Mouse (Mus musculus): ENCODE results near the gene Larp1b. TPM values are rescaled to one million over a fixed set of nuclear protein-coding genes. Genes with fewer than 3 reads are reported as not detected.

Gene Larp1b
- polyA plus RNA-seq, 1 experiment from 2014 or later, result 9.8 TPM

DNA sequence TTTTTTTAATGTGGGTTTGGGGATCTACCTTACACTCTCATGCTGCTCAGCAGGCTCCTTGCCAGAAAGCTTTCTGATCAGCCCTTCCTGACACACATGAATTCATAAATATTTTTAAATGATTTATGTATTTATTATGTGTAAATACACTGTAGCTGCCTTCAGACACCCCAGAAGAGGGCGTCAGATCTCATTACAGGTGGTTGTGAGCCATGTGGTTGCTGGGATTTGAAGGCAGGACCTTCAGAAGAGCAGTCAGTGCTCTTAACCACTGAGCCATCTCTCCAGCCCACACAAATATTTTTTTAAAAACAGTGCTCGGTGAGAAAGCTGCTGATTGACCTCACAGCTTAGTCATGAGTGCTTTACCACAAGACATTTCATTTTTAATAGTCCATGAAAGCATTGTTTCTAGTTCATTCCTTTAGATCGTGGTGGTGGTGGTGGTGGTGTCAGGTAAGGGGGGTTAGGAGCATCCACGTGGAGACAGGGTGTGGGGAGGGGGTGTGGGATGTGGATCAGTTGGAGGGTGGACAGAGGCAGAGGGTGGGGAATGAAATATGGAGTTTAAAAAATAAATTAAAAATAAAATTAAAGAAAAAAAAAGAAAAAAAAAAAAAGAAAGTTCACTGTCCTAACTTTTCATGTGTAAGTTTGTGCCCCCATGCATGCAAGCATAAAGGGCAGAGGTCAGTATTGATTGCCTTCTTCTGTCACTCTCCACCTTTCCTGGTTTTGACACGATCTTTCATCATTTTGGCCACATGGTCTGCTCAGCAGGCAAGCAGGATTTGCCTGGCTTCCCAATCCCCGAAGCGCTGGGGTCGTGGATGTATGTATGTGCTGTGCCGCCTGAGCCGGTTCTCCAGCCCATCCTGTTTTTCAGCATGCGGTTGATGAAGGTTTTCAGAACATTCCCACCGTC, 81.9 kb downstream of the Larp1b start:
- Histone ChIP-seq H3K9ac (ENCODE audit: low read depth, low read length) (no peak overlapping the region), H3K36me3 (ENCODE audit: control insufficient read depth, insufficient read depth, low read length) (no peaks in the 10 kb centered on the region), H3K9me3 (replicated peaks; ENCODE audit: control insufficient read depth, low read length) (no peaks in the 10 kb centered on the region), H3K27me3 (ENCODE audit: control insufficient read depth, insufficient read depth, low read length) (no peaks in the 10 kb centered on the region), H3K4me3 (ENCODE audit: low read depth, low read length) (no peak overlapping the region), H3K27ac (ENCODE audit: low read depth, low read length) (no peak overlapping the region), H3K4me2 (no peak overlapping the region), H3K4me1 (ENCODE audit: control insufficient read depth, insufficient read depth, low read length) (no peaks in the 10 kb centered on the region)
- WGBS (ENCODE audit: insufficient replicate concordance), result 79% methylated on average over 12 of the region's 12 CpGs
- ATAC-seq (replicated peaks; ENCODE audit: insufficient number of reproducible peaks, low FRiP score, low TSS enrichment), result no peak

DNA sequence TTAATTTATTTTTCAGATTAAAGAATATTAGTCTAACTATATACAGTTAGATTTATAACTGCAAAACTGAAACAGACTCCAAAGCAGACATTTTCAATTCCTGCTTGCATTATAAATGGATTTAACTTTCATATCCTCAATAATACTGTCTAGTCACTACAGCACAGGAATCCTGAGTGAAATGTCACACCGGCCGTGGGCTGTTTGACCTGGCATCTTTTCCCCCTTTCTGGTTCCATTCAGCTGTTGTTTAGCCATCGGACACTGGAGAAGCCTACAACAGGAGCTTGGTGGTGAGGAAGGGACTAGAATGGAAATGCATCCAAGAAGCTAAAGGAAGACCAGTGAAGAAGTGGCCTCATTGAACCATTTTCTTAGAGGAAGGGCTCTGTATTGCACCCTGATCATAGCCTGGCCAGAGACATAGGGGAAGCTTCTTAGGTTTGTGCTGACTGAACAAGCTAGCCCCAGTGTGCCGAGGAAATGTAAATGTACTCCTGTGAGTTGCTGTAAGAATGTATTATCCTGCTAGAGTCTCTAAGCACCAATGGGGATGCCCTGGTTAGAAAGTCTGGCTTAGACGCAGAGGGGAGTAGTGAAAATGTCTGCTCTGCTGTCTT, 88.8 kb downstream of the Larp1b start:
- Histone ChIP-seq H3K4me3 (ENCODE audit: low read depth, low read length) (no peak overlapping the region), H3K9me3 (replicated peaks; ENCODE audit: control insufficient read depth, low read length) (no peaks in the 10 kb centered on the region), H3K27me3 (ENCODE audit: control insufficient read depth, insufficient read depth, low read length) (no peaks in the 10 kb centered on the region), H3K36me3 (ENCODE audit: control insufficient read depth, insufficient read depth, low read length) (no peaks in the 10 kb centered on the region), H3K4me1 (ENCODE audit: control insufficient read depth, insufficient read depth, low read length) (no peaks in the 10 kb centered on the region; the same call in 1 of the 2 replicates), H3K9ac (ENCODE audit: low read depth, low read length) (no peak overlapping the region), H3K27ac (ENCODE audit: low read depth, low read length) (no peak overlapping the region), H3K4me2 (no peak overlapping the region)
- no peak for ATAC-seq (replicated peaks; ENCODE audit: insufficient number of reproducible peaks, low FRiP score, low TSS enrichment)
- 78% methylated on average over 5 of the region's 5 CpGs for WGBS (ENCODE audit: insufficient replicate concordance)

DNA sequence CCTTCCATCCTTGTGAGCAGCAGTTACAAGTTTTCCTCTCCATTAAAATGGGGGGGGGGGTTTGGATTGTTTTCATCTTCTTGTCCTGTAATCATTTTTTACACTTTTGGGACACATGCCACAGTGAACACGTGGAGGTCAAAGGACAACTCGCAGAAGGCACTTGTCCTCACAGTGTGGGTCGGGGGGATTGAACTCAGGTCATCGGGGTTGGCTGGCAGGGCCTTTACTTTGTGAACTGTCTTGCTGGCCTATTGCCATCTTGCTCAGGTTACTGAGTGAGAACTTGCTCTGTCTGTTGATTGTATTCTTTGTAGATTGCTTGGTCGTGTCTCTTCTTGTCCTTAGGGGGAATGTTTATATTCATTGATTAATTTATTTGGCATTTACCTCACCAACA, 91.6 kb downstream of the Larp1b start:
- no peak overlapping the region for H3K4me3 ChIP-seq (ENCODE audit: low read depth, low read length)
- H3K27me3 ChIP-seq (ENCODE audit: control insufficient read depth, insufficient read depth, low read length), result no peaks in the 10 kb centered on the region
- WGBS (ENCODE audit: insufficient replicate concordance), result 69% methylated on average over 5 of the region's 5 CpGs
- no peak overlapping the region for H3K9ac ChIP-seq (ENCODE audit: low read depth, low read length)
- no peak for ATAC-seq (replicated peaks; ENCODE audit: insufficient number of reproducible peaks, low FRiP score, low TSS enrichment)
- H3K4me1 ChIP-seq (ENCODE audit: control insufficient read depth, insufficient read depth, low read length), result peaks cover 10% of the 10 kb centered on the region; the same call in 1 of the 2 replicates
- no peak overlapping the region for H3K27ac ChIP-seq (ENCODE audit: low read depth, low read length)
- H3K9me3 ChIP-seq (replicated peaks; ENCODE audit: control insufficient read depth, low read length), result no peaks in the 10 kb centered on the region
- no peak overlapping the region for H3K4me2 ChIP-seq
- no peaks in the 10 kb centered on the region for H3K36me3 ChIP-seq (ENCODE audit: control insufficient read depth, insufficient read depth, low read length)

DNA sequence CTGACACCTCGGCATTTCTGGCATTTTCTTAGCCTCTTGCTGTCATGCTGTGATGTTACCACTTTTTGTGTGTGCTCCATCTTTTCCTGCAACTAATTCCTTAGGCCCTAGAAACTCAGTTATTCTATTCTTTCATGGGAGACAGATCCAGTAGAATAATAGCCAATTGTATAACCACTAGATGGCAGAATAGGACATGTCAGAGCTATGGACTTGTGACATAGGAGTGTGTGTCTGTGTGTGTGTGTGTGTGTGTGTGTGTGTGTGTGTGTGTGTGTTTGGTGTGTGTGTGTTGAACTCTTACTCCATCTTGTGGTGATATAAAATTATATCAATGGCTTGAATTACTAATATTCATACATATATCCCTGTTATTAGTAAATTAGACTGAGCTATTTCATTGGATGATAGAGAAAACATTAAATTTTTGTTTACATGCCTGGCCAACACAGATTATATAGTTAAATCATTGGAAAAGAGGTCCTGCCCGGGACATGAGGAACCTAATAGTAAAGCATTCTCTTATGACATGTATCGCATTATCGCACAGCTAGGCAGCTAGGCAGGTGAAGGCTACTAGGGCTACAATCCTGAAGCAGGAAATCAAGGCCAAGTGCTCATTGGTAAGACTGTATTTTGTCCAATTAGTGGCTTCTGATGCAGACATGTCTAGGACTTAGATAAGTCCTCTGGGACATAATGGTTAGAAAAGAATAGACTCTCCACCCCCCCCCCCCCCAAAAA, 92.7 kb downstream of the Larp1b start:
- no peak overlapping the region for H3K9ac ChIP-seq (ENCODE audit: low read depth, low read length)
- no peaks in the 10 kb centered on the region for H3K36me3 ChIP-seq (ENCODE audit: control insufficient read depth, insufficient read depth, low read length)
- no peak for ATAC-seq (replicated peaks; ENCODE audit: insufficient number of reproducible peaks, low FRiP score, low TSS enrichment)
- no peak overlapping the region for H3K27ac ChIP-seq (ENCODE audit: low read depth, low read length)
- no peak overlapping the region for H3K4me2 ChIP-seq
- H3K4me1 ChIP-seq (ENCODE audit: control insufficient read depth, insufficient read depth, low read length), result peaks cover 10% of the 10 kb centered on the region; the same call in 1 of the 2 replicates
- H3K9me3 ChIP-seq (replicated peaks; ENCODE audit: control insufficient read depth, low read length), result no peaks in the 10 kb centered on the region
- 75% methylated on average over 4 of the region's 4 CpGs for WGBS (ENCODE audit: insufficient replicate concordance)
- H3K27me3 ChIP-seq (ENCODE audit: control insufficient read depth, insufficient read depth, low read length), result no peaks in the 10 kb centered on the region
- H3K4me3 ChIP-seq (ENCODE audit: low read depth, low read length), result no peak overlapping the region

DNA sequence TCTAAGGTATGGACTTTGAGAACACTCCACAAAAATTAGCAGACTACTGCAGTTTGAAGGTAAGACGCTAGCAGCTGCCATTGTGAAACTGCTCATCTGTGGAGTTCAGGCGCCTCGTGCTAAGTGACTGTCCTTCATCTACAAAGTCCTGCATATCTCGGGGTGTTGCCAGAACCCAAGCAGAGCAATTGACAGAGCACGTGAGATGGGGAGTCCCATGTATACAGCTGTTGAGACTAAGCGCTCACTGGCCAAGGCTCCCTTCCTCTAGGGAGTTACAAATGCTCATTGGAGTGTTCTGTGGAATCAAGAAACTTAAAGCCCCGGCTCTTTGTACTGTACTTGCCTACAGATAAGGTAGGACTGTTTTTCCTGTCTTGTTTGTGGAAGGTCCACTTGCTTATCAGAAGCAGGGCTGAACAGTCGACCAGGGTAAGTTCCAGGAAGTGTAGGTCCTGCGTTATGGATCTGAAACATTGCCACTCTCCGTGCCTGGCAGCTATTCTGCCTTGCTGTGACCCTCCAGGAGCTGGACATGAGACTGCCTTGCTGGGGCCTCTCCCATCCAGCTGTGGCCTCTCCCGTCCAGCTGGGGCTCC, 94.2 kb downstream of the Larp1b start:
- Histone ChIP-seq H3K4me2 (no peak overlapping the region), H3K9me3 (replicated peaks; ENCODE audit: control insufficient read depth, low read length) (no peaks in the 10 kb centered on the region)

DNA sequence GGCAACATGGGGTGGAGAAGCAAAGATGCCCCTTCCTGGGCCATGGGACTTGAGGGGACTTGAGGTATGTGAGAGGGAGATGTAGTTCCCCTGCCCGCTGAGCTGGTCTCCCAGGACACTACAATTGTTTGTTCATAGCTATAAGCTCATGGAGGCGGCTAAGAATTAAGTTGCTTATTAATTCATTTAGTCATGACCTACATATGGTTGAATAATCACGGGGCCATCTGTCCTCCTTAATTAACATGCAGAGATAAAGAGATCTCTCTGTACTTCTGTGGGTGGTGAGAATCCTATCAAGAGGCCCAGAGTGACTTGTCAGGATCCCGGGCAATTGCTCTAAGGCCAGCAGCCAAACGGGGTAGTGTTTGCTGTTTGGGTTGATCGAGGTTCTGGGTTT, 98.2 kb downstream of the Larp1b start:
- no peak overlapping the region for H3K4me3 ChIP-seq (ENCODE audit: low read depth, low read length)
- no peak for ATAC-seq (replicated peaks; ENCODE audit: insufficient number of reproducible peaks, low FRiP score, low TSS enrichment)
- peaks cover 10% of the 10 kb centered on the region; the same call in 1 of the 2 replicates for H3K4me1 ChIP-seq (ENCODE audit: control insufficient read depth, insufficient read depth, low read length)
- no peaks in the 10 kb centered on the region for H3K27me3 ChIP-seq (ENCODE audit: control insufficient read depth, insufficient read depth, low read length)
- no peak overlapping the region for H3K27ac ChIP-seq (ENCODE audit: low read depth, low read length)
- H3K9ac ChIP-seq (ENCODE audit: low read depth, low read length), result no peak overlapping the region
- no peak overlapping the region for H3K4me2 ChIP-seq
- H3K9me3 ChIP-seq (replicated peaks; ENCODE audit: control insufficient read depth, low read length), result no peaks in the 10 kb centered on the region
- no peaks in the 10 kb centered on the region for H3K36me3 ChIP-seq (ENCODE audit: control insufficient read depth, insufficient read depth, low read length)
- WGBS (ENCODE audit: insufficient replicate concordance), result 83% methylated on average over 6 of the region's 6 CpGs

More for the DNA sequence above, 94.2 kb downstream of the Larp1b start:
- no peak for ATAC-seq (replicated peaks; ENCODE audit: insufficient number of reproducible peaks, low FRiP score, low TSS enrichment)
- no peak overlapping the region for H3K9ac ChIP-seq (ENCODE audit: low read depth, low read length)
- no peaks in the 10 kb centered on the region for H3K27me3 ChIP-seq (ENCODE audit: control insufficient read depth, insufficient read depth, low read length)
- H3K4me1 ChIP-seq (ENCODE audit: control insufficient read depth, insufficient read depth, low read length), result peaks cover 10% of the 10 kb centered on the region; the same call in 1 of the 2 replicates
- no peaks in the 10 kb centered on the region for H3K36me3 ChIP-seq (ENCODE audit: control insufficient read depth, insufficient read depth, low read length)
- no peak overlapping the region for H3K4me3 ChIP-seq (ENCODE audit: low read depth, low read length)
- no peak overlapping the region for H3K27ac ChIP-seq (ENCODE audit: low read depth, low read length)
- WGBS (ENCODE audit: insufficient replicate concordance), result 34% methylated on average over 11 of the region's 11 CpGs

DNA sequence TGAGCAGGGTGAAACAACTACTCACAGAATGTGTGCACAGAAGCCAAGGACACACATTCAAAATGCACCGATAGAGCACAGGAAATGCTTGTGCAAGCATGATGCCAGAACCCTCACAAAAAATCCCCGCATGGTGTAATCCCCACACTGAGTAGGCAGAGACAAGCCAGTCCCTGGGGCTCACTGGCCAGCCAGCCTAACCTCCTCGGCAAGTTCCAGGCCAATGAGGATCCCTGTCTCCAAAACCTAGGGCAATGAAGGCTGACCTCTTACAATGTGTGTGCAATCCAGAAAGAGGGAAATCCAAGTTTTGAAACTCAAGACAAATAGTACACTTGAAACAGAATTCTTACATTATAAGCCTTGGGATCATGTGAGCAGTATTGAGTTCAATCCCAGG, 103.7 kb downstream of the Larp1b start:
- WGBS (ENCODE audit: insufficient replicate concordance), result 77% methylated on average over 3 of the region's 3 CpGs
- H3K27me3 ChIP-seq (ENCODE audit: control insufficient read depth, insufficient read depth, low read length), result no peaks in the 10 kb centered on the region
- 0 out of 2 replicates have a peak, but pooled peaks cover 2% of the 10 kb centered on the region for H3K9me3 ChIP-seq (replicated peaks; ENCODE audit: control insufficient read depth, low read length)
- H3K4me2 ChIP-seq, result no peak overlapping the region
- no peaks in the 10 kb centered on the region for H3K36me3 ChIP-seq (ENCODE audit: control insufficient read depth, insufficient read depth, low read length)
- no peak overlapping the region for H3K27ac ChIP-seq (ENCODE audit: low read depth, low read length)
- no peaks in the 10 kb centered on the region for H3K4me1 ChIP-seq (ENCODE audit: control insufficient read depth, insufficient read depth, low read length)
- H3K9ac ChIP-seq (ENCODE audit: low read depth, low read length), result no peak overlapping the region
- H3K4me3 ChIP-seq (ENCODE audit: low read depth, low read length), result no peak overlapping the region
- ATAC-seq (replicated peaks; ENCODE audit: insufficient number of reproducible peaks, low FRiP score, low TSS enrichment), result no peak

DNA sequence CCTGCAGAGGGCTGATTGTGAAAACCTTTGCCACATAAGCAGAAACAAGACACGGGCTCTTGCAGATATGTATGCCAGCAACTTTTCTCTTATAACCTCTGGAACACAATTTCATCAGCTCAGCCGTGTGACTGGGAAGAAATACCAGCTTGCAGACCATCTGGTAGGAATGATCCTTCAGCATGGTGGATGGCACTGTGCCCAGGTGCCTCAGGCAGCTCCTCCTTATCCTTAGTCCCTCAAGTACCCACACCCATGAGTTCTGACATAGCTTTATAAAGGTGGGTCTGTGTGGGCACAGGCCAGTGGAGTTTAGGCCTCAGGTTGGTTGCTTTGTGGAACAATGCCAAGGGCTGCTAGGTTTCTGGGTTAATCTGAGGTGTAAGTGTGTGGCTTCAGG, 108.8 kb downstream of the Larp1b start:
- Histone ChIP-seq H3K4me3 (ENCODE audit: low read depth, low read length) (no peak overlapping the region), H3K4me1 (ENCODE audit: control insufficient read depth, insufficient read depth, low read length) (no peaks in the 10 kb centered on the region), H3K27me3 (ENCODE audit: control insufficient read depth, insufficient read depth, low read length) (no peaks in the 10 kb centered on the region), H3K4me2 (no peak overlapping the region), H3K36me3 (ENCODE audit: control insufficient read depth, insufficient read depth, low read length) (no peaks in the 10 kb centered on the region), H3K9me3 (replicated peaks; ENCODE audit: control insufficient read depth, low read length) (0 out of 2 replicates have a peak, but pooled peaks cover 2% of the 10 kb centered on the region), H3K27ac (ENCODE audit: low read depth, low read length) (no peak overlapping the region), H3K9ac (ENCODE audit: low read depth, low read length) (no peak overlapping the region)
- WGBS (ENCODE audit: insufficient replicate concordance), result 81% methylated on average over 2 of the region's 2 CpGs
- no peak for ATAC-seq (replicated peaks; ENCODE audit: insufficient number of reproducible peaks, low FRiP score, low TSS enrichment)
